Mouse (Mus musculus) megakaryocyte, embryonic 14.5 days (primary cell): ENCODE measurements around the gene Vgf.

Experiments used
- FLI1 ChIP-seq: IDR thresholded peaks from 2 replicates; pipeline ENCODE4 v1.6.1; 2012; ENCODE audit warnings: low read length, inconsistent platforms, mixed read lengths
- GATA1 ChIP-seq: IDR thresholded peaks from 3 replicates; pipeline ENCODE4 v1.6.1; 2012; ENCODE audit warnings: mixed read lengths, low read length, inconsistent platforms, borderline replicate concordance

GRCm38 (mm10) chr5:137054873-137055272, 28.7 kb downstream of the Vgf start:
- TF ChIP-seq GATA1 (no peak), FLI1 (no peak)
